Comparison of ENCODE assay signal across 8 mouse cellular contexts in genomic region chr4:136454850-136455260, GRCm38 (mm10). TPM values are rescaled to one million over a fixed set of nuclear protein-coding genes. Genes with fewer than 3 reads are reported as not detected.
DNase-seq lines count a peak whose midpoint lies in the region; ATAC-seq and TF ChIP-seq lines count a peak whose summit lies in the region.

No protein-coding gene starts in this region.

- peak; percentile 97 for TF ChIP-seq CTCF in stomach, postnatal 0 days (IDR thresholded peaks at IDR 0.05; ENCODE audit: low read depth)

- no peaks in the 10 kb centered on the region for H3K9me3 ChIP-seq in heart, embryonic 11.5 days (replicated peaks; ENCODE audit: control insufficient read depth, low read length)
- no peaks in the 10 kb centered on the region for H3K9me3 ChIP-seq in kidney, embryonic 16.5 days (ENCODE audit: low read length)
- H3K9me3 ChIP-seq in liver, embryonic 12.5 days (replicated peaks) = no peaks in the 10 kb centered on the region
- no peaks in the 10 kb centered on the region for H3K9me3 ChIP-seq in stomach, postnatal 0 days (ENCODE audit: control insufficient read depth, low read length)

- H3K4me1 ChIP-seq in heart, embryonic 11.5 days (ENCODE audit: control insufficient read depth, insufficient read depth, low read length) = peaks cover 10% of the 10 kb centered on the region
- peaks cover 11% of the 10 kb centered on the region; the same call in 1 of the 2 replicates for H3K4me1 ChIP-seq in kidney, embryonic 16.5 days (ENCODE audit: insufficient read depth, low read length)
- H3K4me1 ChIP-seq in liver, embryonic 12.5 days = peaks cover 14% of the 10 kb centered on the region
- no peaks in the 10 kb centered on the region for H3K4me1 ChIP-seq in stomach, postnatal 0 days (replicated peaks; ENCODE audit: control insufficient read depth, insufficient read depth)

- H3K4me2 ChIP-seq in heart, embryonic 11.5 days = peak overlapping the region; percentile 65
- H3K4me2 ChIP-seq in kidney, embryonic 16.5 days (replicated peaks; ENCODE audit: low read depth, low read length) = peak overlapping the region; percentile 58
- H3K4me2 ChIP-seq in liver, embryonic 12.5 days = peak overlapping the region; percentile 64
- H3K4me2 ChIP-seq in stomach, postnatal 0 days (replicated peaks; ENCODE audit: low read depth) = peak overlapping the region; percentile 53

- no peak for TF ChIP-seq EP300 in stomach, postnatal 0 days (optimal IDR thresholded peaks at IDR 0.05)

- H3K27me3 ChIP-seq in heart, embryonic 11.5 days (ENCODE audit: control insufficient read depth, insufficient read depth, low read length) = no peaks in the 10 kb centered on the region
- H3K27me3 ChIP-seq in kidney, embryonic 16.5 days (ENCODE audit: insufficient read depth, low read length) = no peaks in the 10 kb centered on the region
- peaks cover 10% of the 10 kb centered on the region; the same call in 1 of the 2 replicates for H3K27me3 ChIP-seq in liver, embryonic 12.5 days (replicated peaks)
- no peaks in the 10 kb centered on the region for H3K27me3 ChIP-seq in stomach, postnatal 0 days (ENCODE audit: control insufficient read depth, insufficient read depth, low read length)

- H3K27ac ChIP-seq in heart, embryonic 11.5 days (ENCODE audit: low read depth, low read length) = no peak overlapping the region
- H3K27ac ChIP-seq in kidney, embryonic 16.5 days (ENCODE audit: low read length) = no peak overlapping the region
- no peak overlapping the region for H3K27ac ChIP-seq in liver, embryonic 12.5 days
- no peak overlapping the region for H3K27ac ChIP-seq in stomach, postnatal 0 days (replicated peaks)

- 4% methylated on average over 10 of the region's 10 CpGs for WGBS in heart, embryonic 11.5 days (ENCODE audit: insufficient replicate concordance)
- 7% methylated on average over 10 of the region's 10 CpGs for WGBS in kidney, embryonic 16.5 days
- WGBS in liver, embryonic 12.5 days (ENCODE audit: insufficient replicate concordance) = 2% methylated on average over 10 of the region's 10 CpGs
- WGBS in stomach, postnatal 0 days = 4% methylated on average over 10 of the region's 10 CpGs

- DNase-seq in CD4-positive helper T cell, adult 2 months (ENCODE audit: low read depth, low spot score) = peak; percentile 57
- DNase-seq in adrenal gland, postnatal 36 days = peak; percentile 76 to 77
- DNase-seq in neural tube, embryonic 10.5 days (ENCODE audit: extremely low spot score, low spot score) = peak; percentile 95
- DNase-seq in stomach, postnatal 0 days (ENCODE audit: low spot score) = peak; percentile 76

- H3K4me3 ChIP-seq in heart, embryonic 11.5 days (ENCODE audit: low read depth, low read length) = peak overlapping the region; percentile 21
- H3K4me3 ChIP-seq in kidney, embryonic 16.5 days (ENCODE audit: low read length) = peak overlapping the region; percentile 35
- peak overlapping the region; percentile 33 for H3K4me3 ChIP-seq in liver, embryonic 12.5 days
- H3K4me3 ChIP-seq in stomach, postnatal 0 days (ENCODE audit: low read depth, low read length) = peak overlapping the region; percentile 17

- H3K9ac ChIP-seq in heart, embryonic 11.5 days (ENCODE audit: low read depth, low read length) = 0 out of 2 replicates have a peak overlapping the region, but pooled peaks have one; percentile 22
- peak overlapping the region; percentile 48 for H3K9ac ChIP-seq in kidney, embryonic 16.5 days (replicated peaks; ENCODE audit: low read length)
- no peak overlapping the region for H3K9ac ChIP-seq in liver, embryonic 12.5 days
- peak overlapping the region; percentile 31; the same call in 1 of the 2 replicates for H3K9ac ChIP-seq in stomach, postnatal 0 days (ENCODE audit: low read length)

- ATAC-seq in erythroblast, adult 5-6 weeks (replicated peaks; ENCODE audit: low FRiP score, poor library complexity, severe bottlenecking) = peak; percentile 67
- ATAC-seq in heart, embryonic 11.5 days (replicated peaks; ENCODE audit: insufficient number of reproducible peaks, low FRiP score, low TSS enrichment) = no peak
- no peak; the same call in none of the 2 replicates for ATAC-seq in kidney, embryonic 16.5 days (ENCODE audit: low FRiP score, low TSS enrichment)
- no peak for ATAC-seq in liver, embryonic 12.5 days
- peak; percentile 13; the same call in 1 of the 2 replicates for ATAC-seq in stomach, postnatal 0 days (ENCODE audit: low FRiP score, low TSS enrichment)

- no peaks in the 10 kb centered on the region for H3K36me3 ChIP-seq in heart, embryonic 11.5 days (ENCODE audit: control insufficient read depth, insufficient read depth, low read length)
- H3K36me3 ChIP-seq in kidney, embryonic 16.5 days (ENCODE audit: insufficient read depth, low read length) = no peaks in the 10 kb centered on the region
- H3K36me3 ChIP-seq in liver, embryonic 12.5 days = no peaks in the 10 kb centered on the region
- H3K36me3 ChIP-seq in stomach, postnatal 0 days (ENCODE audit: control insufficient read depth, insufficient read depth, low read length) = no peaks in the 10 kb centered on the region

RNA-seq across cellular contexts. Expression of gene 6030445D17Rik, which starts 7.2 kb away (rescaled TPM):
- total RNA-seq in adrenal gland, postnatal 36 days (2021) = under 1 TPM; 0.26 to 0.53 TPM
- total RNA-seq in erythroblast, adult 5-6 weeks (2015; ENCODE audit: low replicate concordance) = not detected in 2 replicates
- total RNA-seq in erythroblast, adult 5-6 weeks (2017; ENCODE audit: low replicate concordance) = not detected in 2 replicates
- polyA plus RNA-seq in heart, embryonic 11.5 days (2014; fragmentation: Nextera tagmentation; extraction: Ambion mirVana) = 0.25 and 0.29 TPM in 2 replicates
- polyA plus RNA-seq in kidney, embryonic 16.5 days (2015; fragmentation: Nextera tagmentation; extraction: Ambion mirVana) = 0.35 and 0.46 TPM in 2 replicates
- 0.10 TPM in 1 of 2 replicates, not detected in the other for polyA plus RNA-seq in liver, embryonic 12.5 days (2016; fragmentation: Nextera tagmentation; extraction: Ambion mirVana)
- polyA plus RNA-seq in stomach, postnatal 0 days (2015; fragmentation: Nextera tagmentation; extraction: Ambion mirVana) = 0.33 and 0.40 TPM in 2 replicates

RNA-seq across cellular contexts. Expression of gene Luzp1, which starts 14.7 kb away (rescaled TPM):
- total RNA-seq in adrenal gland, postnatal 36 days (2021) = 10 to 100 TPM; 30.7 to 35.7 TPM
- total RNA-seq in erythroblast, adult 5-6 weeks (2015; ENCODE audit: low replicate concordance) = 0.42 and 1.2 TPM in 2 replicates
- 1.0 and 10.7 TPM in 2 replicates for total RNA-seq in erythroblast, adult 5-6 weeks (2017; ENCODE audit: low replicate concordance)
- polyA plus RNA-seq in heart, embryonic 11.5 days (2014; fragmentation: Nextera tagmentation; extraction: Ambion mirVana) = 85.8 and 108 TPM in 2 replicates
- polyA plus RNA-seq in kidney, embryonic 16.5 days (2015; fragmentation: Nextera tagmentation; extraction: Ambion mirVana) = 131 and 152 TPM in 2 replicates
- 25.6 and 25.7 TPM in 2 replicates for polyA plus RNA-seq in liver, embryonic 12.5 days (2016; fragmentation: Nextera tagmentation; extraction: Ambion mirVana)
- polyA plus RNA-seq in stomach, postnatal 0 days (2015; fragmentation: Nextera tagmentation; extraction: Ambion mirVana) = 54.6 and 67.8 TPM in 2 replicates

RNA-seq across cellular contexts. Expression of gene Htr1d, which starts 31.5 kb away (rescaled TPM):
- under 1 TPM in 1 of 2 experiments, not detected in 1; 0.10 TPM for total RNA-seq in adrenal gland, postnatal 36 days (2021)
- total RNA-seq in erythroblast, adult 5-6 weeks (2015; ENCODE audit: low replicate concordance) = not detected in 2 replicates
- total RNA-seq in erythroblast, adult 5-6 weeks (2017; ENCODE audit: low replicate concordance) = not detected in 2 replicates
- 0.39 TPM in 1 of 2 replicates, not detected in the other for polyA plus RNA-seq in heart, embryonic 11.5 days (2014; fragmentation: Nextera tagmentation; extraction: Ambion mirVana)
- polyA plus RNA-seq in kidney, embryonic 16.5 days (2015; fragmentation: Nextera tagmentation; extraction: Ambion mirVana) = 0.44 and 0.72 TPM in 2 replicates
- not detected in 2 replicates for polyA plus RNA-seq in liver, embryonic 12.5 days (2016; fragmentation: Nextera tagmentation; extraction: Ambion mirVana)
- polyA plus RNA-seq in stomach, postnatal 0 days (2015; fragmentation: Nextera tagmentation; extraction: Ambion mirVana) = 0.06 and 0.34 TPM in 2 replicates

Comparison
In these comparisons a context has a peak if more than half of its experiments do, and no peak if none do; other contexts are left out.
1. ATAC-seq: peak in erythroblast, adult 5-6 weeks (single experiment) and stomach, postnatal 0 days (single experiment); none in heart, embryonic 11.5 days (single experiment), kidney, embryonic 16.5 days (single experiment) and liver, embryonic 12.5 days (single experiment).
2. Peak in every context shown above with its lines, with median percentiles within 50 percentile points of each other: DNase-seq, H3K4me2 ChIP-seq and H3K4me3 ChIP-seq.